Mouse (Mus musculus) right cerebral cortex, postnatal 4 days (tissue): ENCODE results near the gene Ankrd35.
A peak's percentile ranks its signal among the peaks of the same experiment; 100 is the strongest.
"Not testable (repeated sequence)": the region's sequence is repeated elsewhere in the genome, so short reads cannot be mapped to it uniquely, and the experiment has no call there.

Experiments
- DNase-seq: peaks from one replicate; pipeline ENCODE4 v3.0.0-alpha.2; 2022

The Ankrd35 gene

DNA sequence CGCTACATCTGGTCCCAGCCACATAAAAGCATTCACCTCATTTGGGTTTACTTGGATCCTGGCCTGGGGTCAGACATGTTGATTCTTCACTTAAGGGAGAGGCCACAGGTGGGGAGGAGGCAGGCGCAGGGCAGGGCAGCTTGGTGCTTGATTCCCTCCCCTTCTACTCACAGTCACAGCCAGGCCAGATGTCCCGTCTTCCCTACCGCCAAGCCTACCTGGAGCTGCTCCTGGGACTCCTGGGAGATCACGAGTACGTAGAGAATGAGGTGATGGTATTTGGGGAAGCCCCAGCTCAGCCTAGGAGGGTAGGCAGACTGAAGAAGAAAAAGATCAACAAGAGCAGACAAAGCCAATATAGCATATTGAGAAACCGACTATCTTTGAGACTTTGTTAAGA, 37.1 kb downstream of the Ankrd35 start:
- DNase-seq: no peak

DNA sequence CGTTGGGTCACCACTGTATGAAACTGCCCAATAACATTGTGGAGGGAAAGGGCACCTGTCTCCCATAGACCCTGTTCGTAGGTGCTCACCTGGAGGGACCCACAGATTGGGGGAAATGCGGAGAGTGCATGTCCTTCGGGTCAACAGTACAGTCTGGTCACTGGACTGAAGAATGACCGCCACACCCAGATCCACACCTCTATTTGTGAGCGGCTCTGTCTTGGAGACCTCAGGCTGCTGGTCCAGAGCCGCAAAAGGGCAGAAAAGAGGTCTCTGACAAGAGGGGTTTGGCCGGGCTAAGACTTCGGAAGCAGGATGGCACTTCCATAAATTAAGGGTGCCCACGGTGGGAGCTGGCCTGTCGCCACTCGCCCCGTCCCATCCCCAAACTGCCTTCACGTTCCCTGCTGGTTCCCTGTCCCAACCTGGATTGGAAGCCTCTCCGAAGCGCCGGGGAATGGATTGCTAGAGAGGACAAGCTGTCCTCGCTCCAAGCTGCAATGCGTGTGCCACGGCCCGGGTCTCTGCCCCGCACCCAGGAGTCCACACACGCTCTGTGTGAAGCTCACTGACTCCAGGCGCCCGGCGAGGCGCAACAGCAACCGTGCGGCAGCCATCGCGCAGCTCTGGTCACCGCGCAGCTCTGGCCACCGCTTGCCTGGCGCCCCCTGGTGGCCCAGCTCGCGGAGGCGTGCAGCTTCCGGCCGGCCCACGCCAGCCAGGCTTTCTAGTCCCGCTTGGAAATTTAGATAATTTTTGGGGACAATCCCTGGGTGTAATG, 38.2 kb downstream of the Ankrd35 start, which contains the start of gene Nudt17:
TSS of gene Nudt17 (minus strand) at position 660 of the 781 bp plus-strand sequence.
- peak; percentile 89 for DNase-seq

GRCm38 (mm10) chr3:96708684-96709064, 38.7 kb downstream of the Ankrd35 start:
- no peak for DNase-seq

GRCm38 (mm10) chr3:96714286-96714685, 44.4 kb downstream of the Ankrd35 start:
- no peak for DNase-seq

- no peak for DNase-seq
Observed at GRCm38 (mm10) chr3:96715854-96716253, 45.9 kb downstream of the Ankrd35 start.

GRCm38 (mm10) chr3:96719173-96719572, 49.2 kb downstream of the Ankrd35 start:
- peak; percentile 66 for DNase-seq

GRCm38 (mm10) chr3:96727343-96727827, 57.5 kb downstream of the Ankrd35 start, which contains the start of the genes Polr3c and Rnf115:
Gene Polr3c (minus strand): TSS chr3:96727628.
Gene Rnf115 (plus strand): TSS chr3:96727664.
- DNase-seq: peak; percentile 85

GRCm38 (mm10) chr3:96727828-96728633, 58.1 kb downstream of the Ankrd35 start:
- no peak for DNase-seq

DNA sequence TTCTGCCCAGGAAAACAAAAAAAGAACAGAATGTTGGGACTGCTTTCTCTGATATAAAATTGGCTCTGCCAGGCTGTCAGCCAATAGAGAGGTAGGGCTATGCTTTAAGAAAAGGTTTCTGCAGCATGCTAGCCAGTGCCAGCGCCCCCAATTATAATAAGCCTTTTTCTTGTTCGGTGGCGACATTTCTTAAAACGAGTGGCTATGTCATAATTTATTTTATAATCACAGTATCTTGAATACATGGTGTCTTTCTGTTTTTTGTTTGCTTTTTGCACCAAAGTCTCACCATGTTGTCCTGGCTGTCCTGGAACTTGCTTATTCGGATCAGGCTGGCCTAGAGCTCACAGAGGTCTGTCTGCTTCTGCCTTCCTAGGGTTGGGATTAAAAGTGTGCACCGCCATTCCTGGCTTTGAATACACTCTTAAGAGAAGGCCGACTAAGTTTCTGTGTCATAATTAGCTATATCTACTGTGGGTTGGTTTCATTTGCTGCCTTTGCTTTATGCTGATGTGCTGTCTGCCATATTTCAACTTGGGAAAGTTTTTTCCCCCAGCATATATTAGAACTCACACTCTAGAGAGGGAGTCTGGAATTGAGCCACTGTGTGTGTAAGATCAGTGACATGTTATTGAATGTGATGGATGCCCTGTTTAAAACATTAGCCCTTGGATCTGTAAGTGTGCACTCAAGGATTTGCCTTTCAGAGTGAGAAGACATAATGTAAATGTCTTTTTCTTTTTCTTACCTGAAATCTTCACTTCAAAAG, 58.9 kb downstream of the Ankrd35 start:
- no peak for DNase-seq

DNA sequence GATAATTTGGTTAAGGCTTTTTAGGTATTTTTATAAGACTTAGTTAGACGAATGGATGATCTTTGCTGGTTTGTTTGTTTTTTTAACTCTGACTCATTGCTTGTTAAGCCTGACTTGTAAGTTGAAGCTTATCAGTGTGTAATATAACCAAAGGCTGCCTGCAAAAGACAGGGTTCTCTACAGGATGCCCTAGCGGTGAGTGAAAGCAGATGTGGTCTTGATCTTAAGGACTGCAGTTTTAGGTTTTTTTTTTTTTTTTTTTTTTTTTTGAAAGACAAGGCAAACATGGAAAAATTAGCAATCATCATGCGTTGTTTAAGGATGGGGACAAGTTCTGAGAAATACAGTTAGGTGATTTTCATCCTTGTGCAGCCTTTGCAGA, 59.5 kb downstream of the Ankrd35 start:
- no peak for DNase-seq

- DNase-seq: no peak
Observed at GRCm38 (mm10) chr3:96730785-96731184, 60.9 kb downstream of the Ankrd35 start.

DNA sequence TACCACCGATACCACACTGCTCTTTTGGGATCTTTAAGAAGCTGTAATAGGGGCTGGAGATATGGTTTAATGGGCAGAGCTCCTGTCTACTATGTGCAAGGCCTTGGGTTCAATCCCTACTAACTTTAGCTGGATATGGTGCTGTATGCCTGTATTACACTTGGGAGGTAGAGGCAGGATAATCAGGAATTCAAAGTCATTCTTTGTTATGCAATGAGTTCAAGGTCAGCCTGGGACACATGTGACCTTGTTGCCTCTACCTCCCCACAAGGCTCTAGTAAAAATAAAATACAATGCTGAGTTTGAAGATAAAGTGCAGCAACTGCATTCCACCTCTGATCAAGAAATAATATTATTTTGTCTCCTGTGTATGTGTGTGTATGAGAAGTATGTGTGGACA, 64.1 kb downstream of the Ankrd35 start:
- DNase-seq: no peak

- no peak for DNase-seq
Observed at GRCm38 (mm10) chr3:96735200-96735599, 65.3 kb downstream of the Ankrd35 start.

- DNase-seq: no peak
Observed at GRCm38 (mm10) chr3:96737013-96737740, 67.2 kb downstream of the Ankrd35 start.

GRCm38 (mm10) chr3:96737995-96738394, 68.1 kb downstream of the Ankrd35 start:
- no peak for DNase-seq

GRCm38 (mm10) chr3:96740279-96740678, 70.3 kb downstream of the Ankrd35 start:
- not testable (repeated sequence) for DNase-seq
